In genomic region chr14:30168387-30168786, GRCm38 (mm10) we compare ENCODE assay signal across 17 mouse cellular contexts.
"Had no signal": no experiment of that assay in that cellular context is flagged by ENCODE, and none has a peak within 500 bp of the region (broad histone marks: within the 10 kb centered on the region; RNA-seq: fewer than 3 reads in every experiment).

No protein-coding gene starts in this region.

- H3K27ac ChIP-seq: liver, embryonic 12.5 days; liver, embryonic 15.5 days; lung, embryonic 15.5 days; macrophage; midbrain, embryonic 13.5 days; midbrain, embryonic 15.5 days; neural tube, embryonic 12.5 days; stomach, embryonic 15.5 days; stomach, postnatal 0 days had no signal

- H3K9me3 ChIP-seq: liver, embryonic 12.5 days; liver, embryonic 15.5 days; lung, embryonic 15.5 days; midbrain, embryonic 13.5 days; midbrain, embryonic 15.5 days; neural tube, embryonic 12.5 days; stomach, embryonic 15.5 days had no signal

- H3K9ac ChIP-seq: liver, embryonic 12.5 days; liver, embryonic 15.5 days; liver, postnatal 0 days; lung, embryonic 15.5 days; midbrain, embryonic 13.5 days; midbrain, embryonic 15.5 days; neural tube, embryonic 12.5 days; stomach, embryonic 15.5 days had no signal

- H3K27me3 ChIP-seq: liver, embryonic 12.5 days; liver, embryonic 15.5 days; lung, embryonic 15.5 days; midbrain, embryonic 13.5 days; midbrain, embryonic 15.5 days; neural tube, embryonic 12.5 days; stomach, embryonic 15.5 days had no signal

- DNase-seq: liver, postnatal 0 days; lung, adult 2 months; lung, postnatal 14 days; lung, postnatal 36 days; right cerebral cortex, postnatal 14 days; thymus, adult 2 months; thymus, postnatal 25 days had no signal

- H3K4me2 ChIP-seq: liver, embryonic 12.5 days; liver, embryonic 15.5 days; lung, embryonic 15.5 days; midbrain, embryonic 13.5 days; midbrain, embryonic 15.5 days; neural tube, embryonic 12.5 days; stomach, embryonic 15.5 days had no signal

- H3K4me3 ChIP-seq: liver, embryonic 12.5 days; liver, embryonic 15.5 days; lung, embryonic 15.5 days; midbrain, embryonic 13.5 days; midbrain, embryonic 15.5 days; neural tube, embryonic 12.5 days; stomach, embryonic 15.5 days had no signal

- H3K36me3 ChIP-seq: liver, embryonic 12.5 days; liver, embryonic 15.5 days; lung, embryonic 15.5 days; midbrain, embryonic 13.5 days; midbrain, embryonic 15.5 days; neural tube, embryonic 12.5 days; stomach, embryonic 15.5 days had no signal

- ATAC-seq: liver, embryonic 12.5 days; liver, postnatal 0 days; lung, postnatal 0 days; midbrain, embryonic 13.5 days; midbrain, embryonic 15.5 days had no signal

- H3K4me1 ChIP-seq: lung, embryonic 15.5 days; stomach, embryonic 15.5 days had no signal
